Comparison of ENCODE assay signal across 18 mouse cellular contexts in genomic region chr7:45554744-45555143, GRCm38 (mm10). TPM values are rescaled to one million over a fixed set of nuclear protein-coding genes. Genes with fewer than 3 reads are reported as not detected.
DNase-seq lines count a peak whose midpoint lies in the region; ATAC-seq and TF ChIP-seq lines count a peak whose summit lies in the region.
"Had no signal": no experiment of that assay in that cellular context is flagged by ENCODE, and none has a peak within 500 bp of the region (broad histone marks: within the 10 kb centered on the region; RNA-seq: fewer than 3 reads in every experiment).

Gene Hsd17b14, plus strand, starts transcription at chr7:45554893.

- 49% methylated on average over 8 of the region's 8 CpGs for WGBS in heart, embryonic 10.5 days
- WGBS in limb, embryonic 13.5 days = 26% methylated on average over 8 of the region's 8 CpGs
- 28% methylated on average over 8 of the region's 8 CpGs for WGBS in limb, embryonic 10.5 days

- in situ Hi-C loops in ES-E14 (cut with MboI; ENCODE audit: low sequenced_read_pairs in 2 of 2, unreplicated experiment in 2 of 2) = no loop called here

- H3K36me3 ChIP-seq in heart, embryonic 10.5 days = no peaks in the 10 kb centered on the region
- H3K36me3 ChIP-seq in limb, embryonic 13.5 days = no peaks in the 10 kb centered on the region
- no peaks in the 10 kb centered on the region for H3K36me3 ChIP-seq in limb, embryonic 10.5 days
- H3K36me3 ChIP-seq in ES-E14 (ENCODE audit: control insufficient read depth, insufficient read depth, low read length, poor library complexity, severe bottlenecking) = no peaks in the 10 kb centered on the region; the same call in 1 of the 2 replicates
- H3K36me3 ChIP-seq: limb, embryonic 12.5 days; midbrain, embryonic 13.5 days; neural tube, embryonic 13.5 days had no signal

- DNase-seq in heart, embryonic 10.5 days (ENCODE audit: low spot score) = no peak
- no peak for DNase-seq in heart, postnatal 4 days
- no peak for DNase-seq in limb, embryonic 10.5 days (ENCODE audit: low spot score)
- DNase-seq in ES-E14 (ENCODE audit: low read depth, low spot score) = no peak
- DNase-seq in kidney, postnatal 4 days = peak; percentile 44 to 63
- no peak for DNase-seq in ovary, postnatal 10 days (ENCODE audit: low spot score)
- DNase-seq: adrenal gland, postnatal 14 days; cerebellum, postnatal 10 days; gastrocnemius, postnatal 14 days; heart, adult 18-20 months; lung, postnatal 14 days; thymus, postnatal 36 days had no signal

- peak within 1 kb of the TSS; percentile 42; the same call in 1 of the 2 replicates for H3K27ac ChIP-seq in heart, embryonic 10.5 days
- H3K27ac ChIP-seq in limb, embryonic 13.5 days = no peak within 1 kb of the TSS
- no peak within 1 kb of the TSS for H3K27ac ChIP-seq in limb, embryonic 10.5 days
- H3K27ac ChIP-seq in ES-E14 (ENCODE audit: insufficient read depth, low read depth, low read length, poor library complexity, severe bottlenecking) = peak within 1 kb of the TSS; percentile 90
- H3K27ac ChIP-seq: limb, embryonic 12.5 days; midbrain, embryonic 13.5 days; neural tube, embryonic 13.5 days had no signal

- H3K4me3 ChIP-seq in heart, embryonic 10.5 days = no peak within 1 kb of the TSS
- no peak within 1 kb of the TSS for H3K4me3 ChIP-seq in limb, embryonic 13.5 days
- no peak within 1 kb of the TSS for H3K4me3 ChIP-seq in limb, embryonic 10.5 days
- peak within 1 kb of the TSS; percentile 24 to 39 for H3K4me3 ChIP-seq in ES-E14 (ENCODE audit: insufficient read depth in 1 of 2, low read depth in 1 of 2, low read length in 2 of 2, poor library complexity in 1 of 2, severe bottlenecking in 1 of 2)
- H3K4me3 ChIP-seq: limb, embryonic 12.5 days; midbrain, embryonic 13.5 days; neural tube, embryonic 13.5 days had no signal

- H3K27me3 ChIP-seq in heart, embryonic 10.5 days (ENCODE audit: insufficient read depth, poor library complexity, severe bottlenecking) = no peaks in the 10 kb centered on the region
- H3K27me3 ChIP-seq in limb, embryonic 13.5 days = no peaks in the 10 kb centered on the region
- no peaks in the 10 kb centered on the region for H3K27me3 ChIP-seq in limb, embryonic 10.5 days (ENCODE audit: low read depth, poor library complexity, severe bottlenecking)
- H3K27me3 ChIP-seq: limb, embryonic 12.5 days; midbrain, embryonic 13.5 days; neural tube, embryonic 13.5 days had no signal

- H3K4me1 ChIP-seq in heart, embryonic 10.5 days = peaks cover 36% of the 10 kb centered on the region
- H3K4me1 ChIP-seq in limb, embryonic 13.5 days = no peaks in the 10 kb centered on the region
- H3K4me1 ChIP-seq in limb, embryonic 10.5 days = peaks cover 21% of the 10 kb centered on the region
- H3K4me1 ChIP-seq in ES-E14 (ENCODE audit: control insufficient read depth in 2 of 2, insufficient read depth in 2 of 2, low read length in 2 of 2, poor library complexity in 1 of 2) = peaks cover 19 to 28% of the 10 kb centered on the region in 2 experiments
- H3K4me1 ChIP-seq: limb, embryonic 12.5 days; midbrain, embryonic 13.5 days; neural tube, embryonic 13.5 days had no signal

- H3K9ac ChIP-seq in limb, embryonic 13.5 days = 0 out of 2 replicates have a peak within 1 kb of the TSS, but pooled peaks have one; percentile 2
- peak within 1 kb of the TSS; percentile 28; the same call in 1 of the 2 replicates for H3K9ac ChIP-seq in ES-E14 (ENCODE audit: insufficient read depth, low read depth, low read length, poor library complexity, severe bottlenecking)
- H3K9ac ChIP-seq: limb, embryonic 12.5 days; midbrain, embryonic 13.5 days; neural tube, embryonic 13.5 days had no signal

- no peak for ATAC-seq in limb, embryonic 13.5 days (ENCODE audit: low FRiP score, low read depth)
- ATAC-seq: forebrain, embryonic 14.5 days; midbrain, embryonic 13.5 days had no signal

- H3K9me3 ChIP-seq in heart, embryonic 10.5 days = no peaks in the 10 kb centered on the region
- no peaks in the 10 kb centered on the region for H3K9me3 ChIP-seq in limb, embryonic 13.5 days
- no peaks in the 10 kb centered on the region for H3K9me3 ChIP-seq in limb, embryonic 10.5 days (replicated peaks)
- no peaks in the 10 kb centered on the region for H3K9me3 ChIP-seq in ES-E14 (ENCODE audit: control insufficient read depth, insufficient read depth, low read depth, low read length)
- H3K9me3 ChIP-seq: limb, embryonic 12.5 days; midbrain, embryonic 13.5 days; neural tube, embryonic 13.5 days had no signal

- H3K4me2 ChIP-seq in limb, embryonic 13.5 days (replicated peaks) = no peak within 1 kb of the TSS
- H3K4me2 ChIP-seq: limb, embryonic 12.5 days; midbrain, embryonic 13.5 days; neural tube, embryonic 13.5 days had no signal

TF ChIP-seq in ES-E14, 5 proteins besides CTCF, POLR2A, EP300 and RAD21:
- TF ChIP-seq ZC3H11A (IDR thresholded peaks at IDR 0.05; ENCODE audit: borderline replicate concordance, low read depth, low read length) (no peak), ZNF384 (IDR thresholded peaks at IDR 0.05; ENCODE audit: low read depth, low read length) (no peak), MAFK (IDR thresholded peaks at IDR 0.05; ENCODE audit: insufficient read depth, low read depth, low read length) (no peak), CHD2 (IDR thresholded peaks at IDR 0.05; ENCODE audit: low read depth, low read length) (no peak)

RNA-seq across cellular contexts. Expression of gene Hsd17b14, which starts in this region (rescaled TPM):
- polyA plus RNA-seq in heart, embryonic 10.5 days (2016; fragmentation: Nextera tagmentation; extraction: Ambion mirVana) = 0.42 and 1.2 TPM in 2 replicates
- under 1 TPM in 1 of 2 experiments, not detected in 1; 0.20 TPM for total RNA-seq in heart, postnatal 4 days (2021)
- 0.43 and 0.98 TPM in 2 replicates for polyA plus RNA-seq in limb, embryonic 13.5 days (2015; fragmentation: Nextera tagmentation; extraction: Ambion mirVana)
- polyA plus RNA-seq in limb, embryonic 10.5 days (2016; fragmentation: Nextera tagmentation; extraction: Ambion mirVana) = 1.0 and 1.1 TPM in 2 replicates
- total RNA-seq in ES-E14 (2012; rRNA removed) = 32.5 and 33.0 TPM in 2 replicates
- total RNA-seq: layer of hippocampus, postnatal 10 days had no signal

Comparison
In these comparisons a context has a peak if more than half of its experiments do, and no peak if none do; other contexts are left out.
1. RNA of gene Hsd17b14 (total RNA-seq): 32.5 to 33.0 TPM in ES-E14; 0.20 TPM in heart, postnatal 4 days; every median in the first group is over 10 times any median in the second.
2. DNase-seq: peak in kidney, postnatal 4 days (2 of 2); none in heart, embryonic 10.5 days (single experiment), heart, postnatal 4 days (single experiment), limb, embryonic 10.5 days (single experiment), ES-E14 (single experiment) and ovary, postnatal 10 days (single experiment).
3. H3K27ac ChIP-seq: peak in heart, embryonic 10.5 days (single experiment) and ES-E14 (single experiment); none in limb, embryonic 13.5 days (single experiment) and limb, embryonic 10.5 days (single experiment).
4. H3K4me3 ChIP-seq: peak in ES-E14 (2 of 2); none in heart, embryonic 10.5 days (single experiment), limb, embryonic 13.5 days (single experiment) and limb, embryonic 10.5 days (single experiment).